Mouse (Mus musculus) forebrain, embryonic 13.5 days (tissue): Measurements from ENCODE around the gene Ms4a2. TPM values are rescaled to one million over a fixed set of nuclear protein-coding genes. Genes with fewer than 3 reads are reported as not detected.

ENCODE experiments used
- ATAC-seq: fragments of 200-750 bp; cut with Nextera tagmentation; 2 replicates; pipeline ENCODE4 v1.8.0; 2017
- H3K27ac ChIP-seq: fragments of 300-500 bp; sonication (generic); 2 replicates; pipeline ENCODE4 v1.5.1; 2015; ENCODE audit warnings: inconsistent platforms, mild to moderate bottlenecking, moderate library complexity
- H3K27me3 ChIP-seq: fragments of 300-500 bp; sonication (generic); 2 replicates; pipeline ENCODE4 v1.6.1; 2015; ENCODE audit warnings: mild to moderate bottlenecking, inconsistent platforms
- H3K36me3 ChIP-seq: fragments of 300-500 bp; sonication (generic); 2 replicates; pipeline ENCODE4 v1.6.1; 2015; ENCODE audit warnings: mild to moderate bottlenecking, inconsistent platforms; ENCODE audit not compliant: poor library complexity, severe bottlenecking
- H3K4me1 ChIP-seq: fragments of 300-500 bp; sonication (generic); 2 replicates; pipeline ENCODE4 v1.6.1; 2015; ENCODE audit warnings: inconsistent platforms
- H3K4me2 ChIP-seq: fragments of 300-500 bp; sonication (generic); 2 replicates; pipeline ENCODE4 v1.6.1; 2015; ENCODE audit warnings: inconsistent platforms, mild to moderate bottlenecking, moderate library complexity
- H3K4me3 ChIP-seq: fragments of 300-500 bp; sonication (generic); 2 replicates; pipeline ENCODE4 v1.5.1; 2015; ENCODE audit warnings: mild to moderate bottlenecking, inconsistent platforms
- H3K9ac ChIP-seq: fragments of 300-500 bp; sonication (generic); 2 replicates; pipeline ENCODE4 v1.6.1; 2015; ENCODE audit warnings: mild to moderate bottlenecking, inconsistent platforms
- H3K9me3 ChIP-seq: fragments of 300-500 bp; sonication (generic); replicated peaks from 2 replicates; pipeline ENCODE4 v1.6.1; 2016; ENCODE audit warnings: inconsistent platforms
- WGBS: fragments of 180-500 bp; shearing (Covaris S2); methylation state at CpG from one replicate; pipeline ENCODE4 v1.1.7; 2015; 5-methylcytosine and 5-hydroxymethylcytosine counted together
- polyA plus RNA-seq: library from polyadenylated mRNA; unstranded; fragments of >200 nt; fragmentation: Nextera tagmentation; extraction: Ambion mirVana; gene quantifications from 2 replicates; pipeline ENCODE4 v1.2.1, GENCODE M21; 2015

The Ms4a2 gene
- not detected in 2 replicates for polyA plus RNA-seq

- 92% methylated on average over 2 of the region's 2 CpGs for WGBS
- no peak within 1 kb of the TSS for H3K9ac ChIP-seq
- H3K9me3 ChIP-seq = no peaks in the 10 kb centered on the region
- H3K4me2 ChIP-seq = no peak within 1 kb of the TSS
- no peaks in the 10 kb centered on the region for H3K36me3 ChIP-seq
- no peak within 1 kb of the TSS for H3K4me3 ChIP-seq
- H3K27ac ChIP-seq = no peak within 1 kb of the TSS
- no peak for ATAC-seq
- no peaks in the 10 kb centered on the region for H3K4me1 ChIP-seq
- no peaks in the 10 kb centered on the region for H3K27me3 ChIP-seq
Observed at GRCm38 (mm10) chr19:11623551-11623950, at the start of gene Ms4a2. Gene Ms4a2, minus strand, starts transcription at chr19:11623719.

GRCm38 (mm10) chr19:11661562-11661961 is 38.0 kb upstream of the Ms4a2 start:
- ATAC-seq = no peak
- Histone ChIP-seq H3K36me3 (no peaks in the 10 kb centered on the region), H3K4me3 (no peak overlapping the region), H3K27ac (no peak overlapping the region), H3K27me3 (no peaks in the 10 kb centered on the region), H3K4me1 (no peaks in the 10 kb centered on the region), H3K9me3 (no peaks in the 10 kb centered on the region), H3K9ac (no peak overlapping the region), H3K4me2 (no peak overlapping the region)

GRCm38 (mm10) chr19:11660459-11660858 is 36.9 kb upstream of the Ms4a2 start, which contains the start of gene Oosp2:
Gene Oosp2, minus strand, starts transcription at chr19:11660559.
- ATAC-seq = no peak
- H3K9ac ChIP-seq = no peak within 1 kb of the TSS
- H3K36me3 ChIP-seq = no peaks in the 10 kb centered on the region
- H3K4me2 ChIP-seq = no peak within 1 kb of the TSS
- H3K4me3 ChIP-seq = no peak within 1 kb of the TSS
- no peaks in the 10 kb centered on the region for H3K4me1 ChIP-seq
- H3K9me3 ChIP-seq = no peaks in the 10 kb centered on the region
- 92% methylated on average over 5 of the region's 5 CpGs for WGBS
- H3K27ac ChIP-seq = no peak within 1 kb of the TSS
- no peaks in the 10 kb centered on the region for H3K27me3 ChIP-seq

GRCm38 (mm10) chr19:11659142-11659541 is 35.6 kb upstream of the Ms4a2 start:
- no peak overlapping the region for H3K9ac ChIP-seq
- no peak overlapping the region for H3K4me3 ChIP-seq
- WGBS = 75% methylated on average over 2 of the region's 2 CpGs
- H3K27ac ChIP-seq = no peak overlapping the region
- no peaks in the 10 kb centered on the region for H3K9me3 ChIP-seq
- no peak overlapping the region for H3K4me2 ChIP-seq
- no peaks in the 10 kb centered on the region for H3K4me1 ChIP-seq
- H3K36me3 ChIP-seq = no peaks in the 10 kb centered on the region
- H3K27me3 ChIP-seq = no peaks in the 10 kb centered on the region
- no peak for ATAC-seq

- H3K9ac ChIP-seq = no peak overlapping the region
- no peak overlapping the region for H3K4me2 ChIP-seq
- no peak for ATAC-seq
- H3K4me3 ChIP-seq = no peak overlapping the region
- H3K27me3 ChIP-seq = no peaks in the 10 kb centered on the region
- H3K36me3 ChIP-seq = no peaks in the 10 kb centered on the region
- no peaks in the 10 kb centered on the region for H3K9me3 ChIP-seq
- H3K4me1 ChIP-seq = no peaks in the 10 kb centered on the region
- 86% methylated on average over 4 of the region's 4 CpGs for WGBS
- H3K27ac ChIP-seq = no peak overlapping the region
Observed at GRCm38 (mm10) chr19:11649564-11649963, 26.0 kb upstream of the Ms4a2 start.

GRCm38 (mm10) chr19:11646166-11646565 is 22.6 kb upstream of the Ms4a2 start:
- H3K27me3 ChIP-seq = no peaks in the 10 kb centered on the region
- H3K4me1 ChIP-seq = no peaks in the 10 kb centered on the region
- WGBS = 77% methylated on average over 3 of the region's 3 CpGs
- H3K36me3 ChIP-seq = no peaks in the 10 kb centered on the region
- H3K4me3 ChIP-seq = no peak overlapping the region
- H3K9ac ChIP-seq = no peak overlapping the region
- H3K9me3 ChIP-seq = no peaks in the 10 kb centered on the region
- H3K27ac ChIP-seq = no peak overlapping the region
- no peak overlapping the region for H3K4me2 ChIP-seq
- ATAC-seq = no peak

- no peak for ATAC-seq
- Histone ChIP-seq H3K9ac (no peak within 1 kb of the TSS), H3K36me3 (no peaks in the 10 kb centered on the region), H3K4me3 (no peak within 1 kb of the TSS), H3K27me3 (no peaks in the 10 kb centered on the region), H3K4me2 (no peak within 1 kb of the TSS), H3K9me3 (no peaks in the 10 kb centered on the region), H3K4me1 (no peaks in the 10 kb centered on the region), H3K27ac (no peak within 1 kb of the TSS)
- WGBS = 71% methylated on average over 1 of the region's 1 CpGs
Observed at GRCm38 (mm10) chr19:11640732-11641131, 17.2 kb upstream of the Ms4a2 start, which contains the start of gene Ms4a3. Gene Ms4a3, minus strand, starts transcription at chr19:11640851.

GRCm38 (mm10) chr19:11639038-11639437 is 15.5 kb upstream of the Ms4a2 start:
- Histone ChIP-seq H3K27ac (no peak overlapping the region), H3K9ac (no peak overlapping the region), H3K36me3 (no peaks in the 10 kb centered on the region), H3K4me3 (no peak overlapping the region), H3K9me3 (no peaks in the 10 kb centered on the region), H3K27me3 (no peaks in the 10 kb centered on the region), H3K4me2 (no peak overlapping the region), H3K4me1 (no peaks in the 10 kb centered on the region)
- ATAC-seq = no peak
- 84% methylated on average over 4 of the region's 4 CpGs for WGBS

- no peaks in the 10 kb centered on the region for H3K9me3 ChIP-seq
- H3K4me2 ChIP-seq = no peak overlapping the region
- H3K27me3 ChIP-seq = no peaks in the 10 kb centered on the region
- H3K4me3 ChIP-seq = no peak overlapping the region
- WGBS = 85% methylated on average over 5 of the region's 5 CpGs
- no peaks in the 10 kb centered on the region for H3K4me1 ChIP-seq
- H3K27ac ChIP-seq = no peak overlapping the region
- no peaks in the 10 kb centered on the region for H3K36me3 ChIP-seq
- H3K9ac ChIP-seq = no peak overlapping the region
- ATAC-seq = no peak
Observed at GRCm38 (mm10) chr19:11635572-11635971, 12.1 kb upstream of the Ms4a2 start.

- Histone ChIP-seq H3K4me2 (no peak overlapping the region), H3K36me3 (no peaks in the 10 kb centered on the region), H3K4me1 (no peaks in the 10 kb centered on the region), H3K27ac (no peak overlapping the region), H3K27me3 (no peaks in the 10 kb centered on the region), H3K9ac (no peak overlapping the region), H3K9me3 (no peaks in the 10 kb centered on the region), H3K4me3 (no peak overlapping the region)
- WGBS = 83% methylated on average over 2 of the region's 2 CpGs
- ATAC-seq = no peak
Observed at GRCm38 (mm10) chr19:11634330-11634729, 10.8 kb upstream of the Ms4a2 start.

GRCm38 (mm10) chr19:11633732-11634131 is 10.2 kb upstream of the Ms4a2 start:
- 85% methylated on average over 1 of the region's 1 CpGs for WGBS

GRCm38 (mm10) chr19:11625231-11625630 is 1.7 kb upstream of the Ms4a2 start:
- WGBS = 81% methylated on average over 5 of the region's 5 CpGs
- Histone ChIP-seq H3K4me1 (no peaks in the 10 kb centered on the region), H3K4me3 (no peak overlapping the region), H3K4me2 (no peak overlapping the region), H3K27ac (no peak overlapping the region), H3K27me3 (no peaks in the 10 kb centered on the region), H3K9ac (no peak overlapping the region), H3K9me3 (no peaks in the 10 kb centered on the region), H3K36me3 (no peaks in the 10 kb centered on the region)
- no peak for ATAC-seq

More at GRCm38 (mm10) chr19:11633732-11634131, 10.2 kb upstream of the Ms4a2 start:
- H3K36me3 ChIP-seq = no peaks in the 10 kb centered on the region
- no peak overlapping the region for H3K27ac ChIP-seq
- ATAC-seq = no peak
- no peaks in the 10 kb centered on the region for H3K4me1 ChIP-seq
- no peaks in the 10 kb centered on the region for H3K9me3 ChIP-seq
- H3K27me3 ChIP-seq = no peaks in the 10 kb centered on the region
- no peak overlapping the region for H3K4me2 ChIP-seq
- no peak overlapping the region for H3K4me3 ChIP-seq
- H3K9ac ChIP-seq = no peak overlapping the region

GRCm38 (mm10) chr19:11624800-11625199 is 1.3 kb upstream of the Ms4a2 start:
- Histone ChIP-seq H3K27ac (no peak overlapping the region), H3K4me1 (no peaks in the 10 kb centered on the region), H3K4me3 (no peak overlapping the region), H3K27me3 (no peaks in the 10 kb centered on the region), H3K9me3 (no peaks in the 10 kb centered on the region), H3K4me2 (no peak overlapping the region), H3K9ac (no peak overlapping the region), H3K36me3 (no peaks in the 10 kb centered on the region)
- no peak for ATAC-seq
